Mouse (Mus musculus) mesoderm, embryonic 11.5 days (tissue): ENCODE results near the gene F10.

Source experiments
- DNase-seq: peaks from one replicate; pipeline ENCODE4 v3.0.0-alpha.2; 2012; ENCODE audit warnings: low read depth, low spot score

The F10 gene

DNA sequence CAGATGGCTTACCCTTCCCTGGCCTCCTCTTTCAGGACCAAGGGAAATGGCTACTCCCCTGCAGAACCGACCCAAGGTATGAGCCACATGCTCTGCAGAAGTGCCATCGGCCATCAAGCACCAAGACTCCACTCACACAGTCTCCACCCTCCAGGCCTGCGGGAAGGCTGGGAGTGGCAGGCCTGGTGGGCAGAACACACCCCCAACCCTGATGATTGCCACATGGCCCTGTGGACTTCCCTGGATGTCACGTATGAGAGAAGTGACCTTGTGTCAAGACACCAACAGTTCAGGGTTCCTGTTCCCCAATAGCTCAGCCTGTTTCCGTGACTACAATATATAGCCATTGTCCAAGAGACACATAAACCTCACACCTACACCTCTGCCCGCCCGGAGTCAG is at the start of gene F10:
Gene F10, plus strand, starts transcription at position 294 of the 400 bp plus-strand sequence.
- DNase-seq: no peak

- no peak for DNase-seq
These were observed 49.5 kb upstream of the F10 start for GRCm38 (mm10) chr8:12987571-12987970.

GRCm38 (mm10) chr8:12988722-12989430 is 48.2 kb upstream of the F10 start:
- DNase-seq: no peak

GRCm38 (mm10) chr8:12991411-12991810 is 45.7 kb upstream of the F10 start:
- DNase-seq: no peak

- DNase-seq: no peak
These were observed 42.6 kb upstream of the F10 start for GRCm38 (mm10) chr8:12994468-12994867.

GRCm38 (mm10) chr8:12995481-12995880 is 41.6 kb upstream of the F10 start:
- no peak for DNase-seq

DNA sequence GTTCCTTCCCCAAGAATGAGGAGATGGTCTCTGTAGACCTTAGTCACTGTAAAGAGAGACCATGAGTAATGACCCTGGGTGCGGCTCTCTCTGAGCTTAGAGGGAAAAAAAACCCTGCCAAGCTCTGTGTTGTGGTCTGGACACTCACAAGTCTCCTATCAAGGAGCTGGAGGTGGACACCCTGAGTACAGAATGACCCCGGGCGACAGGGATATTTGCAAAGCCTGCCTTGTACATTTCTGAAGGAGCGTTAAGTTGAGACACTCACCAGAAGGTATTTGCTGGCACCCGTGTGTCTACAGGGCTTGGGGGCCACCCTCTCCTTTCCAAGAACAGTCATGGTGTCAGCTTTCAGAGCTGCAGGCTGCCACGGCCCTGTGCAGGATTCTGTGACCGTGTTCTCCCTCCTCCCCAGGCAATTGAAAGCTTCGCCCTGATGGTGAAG is 40.3 kb upstream of the F10 start:
- DNase-seq: peak; percentile 17

DNA sequence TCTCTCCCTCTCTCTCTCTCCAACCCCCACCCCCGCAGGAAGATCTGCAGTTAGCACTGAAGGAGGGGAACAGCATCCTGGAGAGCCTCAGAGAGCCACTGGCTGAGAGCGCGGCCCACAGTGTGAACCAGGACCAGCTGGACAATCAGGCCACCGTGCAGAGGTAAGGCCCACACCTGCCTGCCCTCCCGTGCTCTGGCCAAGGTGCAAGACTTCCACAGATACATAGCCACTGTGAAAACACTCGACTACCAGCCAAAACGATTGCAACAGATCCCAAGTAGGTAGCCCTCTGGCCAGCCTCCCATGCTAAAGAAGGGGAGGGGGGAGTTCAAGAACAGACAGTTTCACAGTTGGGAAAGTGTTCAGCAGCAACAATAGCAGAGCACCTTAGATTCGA is 38.8 kb upstream of the F10 start:
- DNase-seq: no peak

- no peak for DNase-seq
These were observed 37.3 kb upstream of the F10 start for GRCm38 (mm10) chr8:12999793-13000192.

DNA sequence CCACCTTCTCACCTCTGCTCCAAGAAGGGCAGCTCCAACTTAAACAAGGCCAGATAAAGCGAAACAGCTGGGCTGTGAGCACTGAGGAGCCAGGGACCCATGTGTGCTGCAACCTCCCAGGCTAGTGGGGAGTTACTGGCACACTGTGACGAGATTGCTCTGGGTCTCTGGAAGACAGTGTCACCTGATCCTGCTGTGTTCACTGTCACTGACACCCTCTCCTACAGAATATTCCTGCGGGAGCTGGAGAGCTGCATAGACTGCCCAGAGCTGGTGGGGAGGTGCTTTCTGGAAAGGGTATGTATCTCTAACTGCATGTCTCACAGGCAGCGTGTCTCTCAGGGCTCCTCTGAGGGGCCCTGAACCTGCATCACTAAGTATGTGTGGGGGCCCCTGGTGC is 29.6 kb upstream of the F10 start:
- no peak for DNase-seq

DNA sequence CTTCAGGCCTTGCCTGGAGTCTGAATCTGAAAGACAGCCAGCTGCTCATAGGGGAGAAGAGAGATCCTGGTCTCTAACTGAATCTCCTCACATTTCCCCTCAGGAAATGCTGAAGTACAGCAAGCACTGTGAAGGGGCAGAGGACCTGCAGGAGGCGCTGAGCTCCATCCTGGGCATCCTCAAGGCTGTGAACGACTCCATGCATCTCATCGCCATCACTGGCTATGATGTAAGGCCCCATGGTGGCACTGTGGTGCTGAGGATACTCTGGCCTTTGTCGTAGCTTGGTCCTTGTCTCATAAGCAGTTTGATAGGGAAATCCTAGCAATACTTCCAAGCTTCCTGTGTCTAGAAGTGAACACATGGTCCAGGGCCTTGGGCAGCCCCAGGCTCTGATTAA is 26.8 kb upstream of the F10 start:
- no peak for DNase-seq

DNA sequence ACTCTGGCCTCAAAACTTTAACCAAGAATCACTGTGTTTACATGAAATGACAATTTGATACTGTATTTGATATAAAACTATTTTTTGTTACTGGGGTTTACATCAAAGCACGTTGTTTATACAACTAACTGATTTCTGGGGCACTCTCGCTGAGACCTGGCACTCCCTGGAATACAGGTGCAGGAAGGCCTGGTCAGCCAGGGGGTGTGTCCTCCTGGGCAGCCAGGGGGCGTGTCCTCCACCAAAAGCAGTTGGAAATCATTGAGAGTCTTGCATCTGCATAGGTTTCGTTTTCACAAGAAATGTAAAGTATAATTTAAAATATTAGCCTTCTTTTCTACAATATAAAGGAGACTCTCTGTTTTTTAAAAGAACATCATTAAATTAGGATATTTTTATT is 17.5 kb upstream of the F10 start:
- no peak for DNase-seq

DNA sequence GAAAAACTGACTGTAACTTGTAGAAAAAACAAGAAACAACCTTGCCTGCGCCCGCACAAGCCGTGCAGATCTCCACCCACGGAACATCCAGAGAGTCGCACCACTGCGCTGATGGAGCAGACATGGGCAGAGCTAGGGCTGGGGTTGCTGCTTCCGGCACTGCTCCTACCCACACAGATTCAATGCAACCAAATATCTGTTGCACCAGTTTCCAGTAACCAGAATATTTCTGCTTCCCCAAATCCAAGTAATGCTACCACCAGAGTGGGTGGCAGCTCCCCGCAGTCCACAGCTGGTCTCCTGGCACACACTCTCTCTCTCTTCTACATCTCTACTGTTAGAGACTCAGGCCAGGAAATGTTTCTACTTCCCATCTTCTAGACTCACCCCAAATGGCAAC is 15.3 kb upstream of the F10 start:
- DNase-seq: no peak

GRCm38 (mm10) chr8:13025487-13026224 is 11.5 kb upstream of the F10 start, which contains the start of gene F7:
F7 (plus strand) TSS chr8:13026034.
- peak; percentile 30 for DNase-seq

- no peak for DNase-seq
These were observed 9.5 kb upstream of the F10 start for GRCm38 (mm10) chr8:13027615-13028014.

GRCm38 (mm10) chr8:13028482-13028881 is 8.6 kb upstream of the F10 start:
- no peak for DNase-seq

DNA sequence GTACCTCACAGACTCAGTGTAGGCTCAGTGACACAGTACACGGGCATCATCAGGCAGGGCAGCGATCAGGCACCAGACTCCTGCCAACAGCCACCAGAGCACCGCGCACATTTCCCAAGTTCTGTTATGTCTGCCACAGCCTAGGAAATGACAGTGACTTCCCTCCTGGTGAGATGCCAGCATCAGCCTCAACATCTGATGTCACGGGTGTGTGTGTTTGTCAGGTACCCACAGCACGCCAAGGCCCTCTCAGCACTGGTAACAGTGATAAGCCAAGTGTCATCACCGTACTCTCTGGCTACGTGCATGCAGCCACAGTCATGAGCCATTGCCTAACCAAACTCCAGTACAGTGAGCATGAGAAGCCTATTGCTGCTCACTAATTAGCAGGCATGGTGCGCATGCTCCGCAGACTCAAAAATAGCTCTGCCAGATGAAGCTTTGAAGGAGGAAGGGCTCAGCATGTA is 729 bp upstream of the F10 start:
- no peak for DNase-seq

DNA sequence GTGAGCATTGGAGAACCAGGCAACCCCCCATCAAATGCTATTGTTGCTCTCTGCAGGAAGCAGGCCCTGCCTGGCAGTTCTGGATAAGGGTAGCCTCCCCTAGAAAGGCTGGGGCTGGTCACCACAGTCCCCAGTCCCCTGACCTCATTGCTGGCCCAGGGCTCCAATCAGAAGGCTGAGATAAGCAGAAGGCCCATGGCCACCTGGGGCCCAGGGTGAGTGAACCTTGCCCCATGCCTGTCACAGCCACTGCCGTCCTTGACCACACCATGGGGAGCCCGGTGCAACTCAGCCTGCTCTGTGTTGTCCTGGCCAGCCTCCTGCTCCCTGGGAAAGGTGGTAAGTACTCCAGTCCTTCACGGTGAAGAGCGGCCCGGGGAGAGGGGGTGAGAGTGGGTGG is 461 bp downstream of the F10 start:
- DNase-seq: no peak

DNA sequence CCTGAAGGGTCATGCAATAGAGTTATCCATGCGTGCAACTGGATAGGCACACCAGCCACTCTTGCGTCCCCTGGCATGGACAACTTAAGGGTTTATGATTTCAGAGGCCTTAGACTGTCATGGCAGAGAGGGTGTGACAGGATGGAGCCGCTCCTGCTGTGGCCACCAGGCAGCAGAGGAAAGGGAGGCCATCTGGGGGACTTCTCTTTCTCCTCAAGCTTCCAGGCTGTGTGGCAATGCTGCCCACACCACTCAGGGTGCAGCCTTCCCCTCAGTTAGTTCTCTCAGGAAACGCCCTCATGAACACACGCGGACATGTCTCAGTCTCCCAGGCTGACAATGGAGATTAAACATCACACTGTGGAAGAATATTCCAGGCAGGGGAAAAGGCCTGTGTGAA is 1.9 kb downstream of the F10 start:
- DNase-seq: no peak

GRCm38 (mm10) chr8:13041459-13041858 is 4.4 kb downstream of the F10 start:
- no peak for DNase-seq

DNA sequence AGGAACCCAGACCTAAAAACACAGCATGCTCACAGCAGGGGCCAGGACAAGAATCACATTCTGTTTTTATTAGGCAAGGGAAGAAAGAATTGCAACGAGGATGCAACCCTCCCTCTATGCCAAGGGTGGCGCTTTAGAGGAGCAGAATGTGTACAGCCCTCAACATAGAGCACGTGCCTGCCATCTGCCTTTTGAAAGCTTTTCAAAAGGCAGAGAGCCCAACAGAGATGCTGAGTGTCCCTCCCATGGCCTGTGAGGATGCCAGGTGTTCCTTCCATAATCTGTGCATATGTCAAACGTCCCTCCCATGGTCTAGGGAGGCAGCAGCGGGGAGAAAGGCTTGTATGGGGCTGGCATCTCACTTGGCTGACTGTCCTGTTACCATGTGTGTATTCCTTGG is 10.5 kb downstream of the F10 start:
- DNase-seq: no peak

DNA sequence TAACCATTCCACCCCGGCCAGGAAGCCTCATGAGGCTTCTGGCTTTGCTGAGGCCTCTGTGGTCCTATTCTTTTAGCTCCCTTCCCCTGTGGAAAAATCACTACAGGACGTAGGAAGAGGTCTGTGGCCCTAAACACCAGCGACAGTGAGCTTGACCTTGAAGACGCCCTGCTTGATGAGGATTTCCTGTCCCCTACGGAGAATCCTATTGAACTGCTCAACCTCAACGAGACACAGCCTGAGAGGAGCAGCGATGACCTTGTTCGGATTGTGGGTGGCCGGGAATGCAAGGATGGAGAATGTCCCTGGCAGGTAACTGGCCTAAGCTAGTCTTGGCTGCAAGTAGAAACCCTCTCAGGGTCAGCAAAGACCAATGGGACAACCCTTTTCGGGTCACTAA is 13.4 kb downstream of the F10 start:
- DNase-seq: no peak

- no peak for DNase-seq
These were observed 20.2 kb downstream of the F10 start for GRCm38 (mm10) chr8:13057351-13057750.
